Mouse (Mus musculus) frontal cortex, adult (tissue): ENCODE results near the gene Lrrfip1.
A peak's percentile ranks its signal among the peaks of the same experiment; 100 is the strongest.

Experiments used
- ATAC-seq: cut with Nextera tagmentation; 2 replicates; pipeline ENCODE4 v1.9.2; 2017; ENCODE audit warnings: mild to moderate bottlenecking, moderate library complexity, mixed read lengths; ENCODE audit not compliant: low TSS enrichment

The Lrrfip1 gene

GRCm38 (mm10) chr1:91086325-91086724, 87.8 kb downstream of the Lrrfip1 start:
- peak; percentile 76 for ATAC-seq

DNA sequence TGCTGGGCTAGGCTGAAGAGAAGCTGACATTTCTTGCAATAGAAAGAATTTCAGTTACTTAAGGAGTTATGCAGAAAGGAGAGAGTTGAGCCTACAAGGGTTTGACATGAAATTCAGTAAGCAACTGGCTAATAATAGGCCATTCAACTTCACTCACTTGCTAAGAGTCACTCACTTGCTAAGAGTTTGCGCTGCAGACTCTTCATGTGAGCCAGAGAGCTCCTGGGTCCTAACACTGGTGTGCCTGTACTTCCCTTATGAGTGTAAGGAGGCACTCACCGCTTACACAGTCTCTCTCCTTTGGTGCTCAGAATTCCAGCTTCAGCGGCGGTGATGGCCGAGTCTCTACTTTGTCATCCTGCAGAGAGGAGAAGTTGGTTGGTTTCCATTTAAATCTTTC, 88.2 kb downstream of the Lrrfip1 start:
- no peak for ATAC-seq

DNA sequence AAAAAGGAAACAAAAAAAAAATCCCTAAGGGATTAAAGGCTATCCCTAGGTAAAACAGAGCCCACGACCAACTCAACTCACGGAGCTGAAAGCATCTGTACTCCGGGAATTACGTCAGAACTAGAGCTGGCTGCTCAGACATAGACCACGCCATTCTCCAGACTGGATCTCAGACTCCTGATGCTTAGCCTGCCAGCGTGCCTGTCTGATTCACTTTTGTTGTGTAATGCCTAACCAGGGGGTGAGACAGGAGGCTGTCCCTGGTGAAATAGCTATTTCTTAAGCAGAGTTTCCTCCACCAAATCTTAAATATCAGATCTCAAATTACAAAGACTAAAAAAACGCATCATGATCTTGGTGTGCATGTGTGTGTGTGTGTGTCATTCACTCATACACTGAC, 89.5 kb downstream of the Lrrfip1 start:
- ATAC-seq, result peak; percentile 75

GRCm38 (mm10) chr1:91088941-91089340, 90.4 kb downstream of the Lrrfip1 start:
- no peak for ATAC-seq

GRCm38 (mm10) chr1:91090456-91090855, 91.9 kb downstream of the Lrrfip1 start:
- no peak for ATAC-seq

DNA sequence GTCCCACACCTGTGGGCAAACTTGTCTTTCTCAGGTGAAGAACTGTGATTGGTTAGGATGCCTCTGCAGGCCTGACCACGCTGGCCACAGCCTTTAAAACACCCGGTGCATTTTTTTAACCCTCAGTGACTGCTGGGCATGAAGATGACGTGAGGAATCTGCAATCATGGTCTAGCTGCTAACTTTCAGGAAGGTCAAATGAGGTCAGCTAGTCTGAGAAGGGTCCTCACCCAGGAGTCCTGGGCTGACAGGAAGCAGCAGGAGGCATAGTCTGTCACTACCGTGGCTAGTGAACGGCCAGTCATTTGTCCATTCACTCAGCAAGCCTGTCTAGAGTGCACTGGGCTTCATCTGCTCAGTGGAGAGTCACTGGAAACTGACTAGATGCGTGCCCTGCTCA, 93.9 kb downstream of the Lrrfip1 start:
- no peak for ATAC-seq

GRCm38 (mm10) chr1:91093296-91093695, 94.8 kb downstream of the Lrrfip1 start:
- ATAC-seq, result no peak

DNA sequence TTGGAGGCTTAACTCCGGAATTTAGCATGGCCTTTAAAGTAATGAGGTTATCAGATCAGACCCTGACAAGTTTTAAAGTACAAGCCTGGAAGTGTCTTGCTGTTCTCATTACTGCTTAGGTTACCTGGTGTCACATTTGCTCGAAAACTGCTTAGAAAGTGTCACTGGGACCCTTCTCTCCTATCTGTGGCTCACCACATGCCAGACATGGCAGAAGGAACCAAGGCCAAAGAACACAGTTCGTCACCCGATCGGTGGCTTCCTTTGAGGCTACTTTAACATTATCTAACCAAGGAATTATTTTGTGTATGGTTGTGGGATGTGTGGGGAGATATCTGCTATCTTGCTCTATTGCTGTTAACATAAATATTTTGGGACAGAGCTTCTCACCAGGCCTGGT, 95.5 kb downstream of the Lrrfip1 start:
- no peak; the same call in 1 of the 2 replicates for ATAC-seq

GRCm38 (mm10) chr1:91095258-91095657, 96.7 kb downstream of the Lrrfip1 start:
- no peak for ATAC-seq

DNA sequence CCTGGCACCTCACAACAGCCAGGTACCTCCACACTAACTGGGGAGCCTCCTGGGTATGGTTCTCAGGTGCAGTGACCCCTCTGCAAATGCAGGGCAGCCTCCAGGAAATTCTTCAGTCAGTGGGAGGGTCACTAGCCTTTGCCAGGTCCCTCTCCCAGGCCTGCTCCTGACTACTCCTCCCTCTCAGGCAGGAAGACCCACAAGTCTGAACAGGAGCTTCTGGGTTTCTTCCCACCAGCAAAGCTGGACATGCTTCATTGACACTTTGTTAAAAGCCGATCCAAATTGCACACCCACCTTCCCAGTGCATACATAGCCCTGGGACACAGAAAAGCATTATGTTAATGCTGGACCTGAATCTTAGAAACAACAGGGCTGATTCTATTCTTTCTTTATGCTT, 97.3 kb downstream of the Lrrfip1 start:
- no peak for ATAC-seq

GRCm38 (mm10) chr1:91096490-91096889, 98.0 kb downstream of the Lrrfip1 start:
- ATAC-seq, result no peak

DNA sequence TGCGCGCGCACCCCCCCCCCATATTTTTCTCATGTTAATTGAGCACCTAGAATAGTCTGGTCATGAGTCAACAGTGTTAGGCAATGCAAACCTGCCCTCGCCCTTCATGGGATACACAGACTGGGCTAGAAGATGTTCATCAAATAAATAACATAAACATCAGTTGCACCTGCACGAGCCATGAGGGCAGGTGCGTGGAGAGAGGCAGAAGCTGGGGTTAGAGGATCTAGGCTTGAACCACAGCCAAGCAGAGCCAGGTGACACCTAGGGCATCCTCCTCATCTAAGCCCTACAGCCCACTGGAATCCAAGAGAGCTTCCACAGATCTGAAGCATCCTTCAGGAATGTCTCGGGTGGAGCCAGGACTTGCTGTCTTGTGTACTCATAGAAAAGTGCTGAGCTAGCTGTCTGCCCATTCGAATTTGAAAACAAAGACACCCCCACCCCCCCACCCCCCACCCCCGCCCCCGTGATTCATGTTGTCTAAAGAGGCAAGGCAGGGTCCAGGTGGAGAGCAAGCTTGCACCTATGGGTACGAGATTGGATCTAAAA, 98.8 kb downstream of the Lrrfip1 start:
- no peak for ATAC-seq

DNA sequence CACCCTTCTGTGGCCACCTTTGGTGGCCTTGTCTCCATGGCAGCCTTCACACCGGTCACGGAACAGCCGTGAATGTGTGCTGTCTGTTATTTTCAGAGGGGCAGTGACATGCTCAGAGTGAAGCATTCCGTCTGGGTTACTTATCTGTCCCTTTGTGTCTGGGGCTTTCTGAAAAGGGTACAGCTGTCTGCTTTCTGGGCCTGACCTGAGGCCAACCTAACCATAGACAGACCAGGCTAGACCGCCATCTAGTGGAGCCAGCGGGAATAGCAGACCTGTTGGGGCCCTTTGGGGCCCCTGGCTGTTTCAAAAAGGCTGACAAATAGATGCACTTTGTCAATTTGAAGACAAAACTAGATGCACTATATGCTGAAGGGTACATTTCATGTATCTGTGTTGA, 100.3 kb downstream of the Lrrfip1 start:
- ATAC-seq, result peak; percentile 52; the same call in 1 of the 2 replicates

- no peak for ATAC-seq
Observed at GRCm38 (mm10) chr1:91101709-91102440, 103.3 kb downstream of the Lrrfip1 start.

DNA sequence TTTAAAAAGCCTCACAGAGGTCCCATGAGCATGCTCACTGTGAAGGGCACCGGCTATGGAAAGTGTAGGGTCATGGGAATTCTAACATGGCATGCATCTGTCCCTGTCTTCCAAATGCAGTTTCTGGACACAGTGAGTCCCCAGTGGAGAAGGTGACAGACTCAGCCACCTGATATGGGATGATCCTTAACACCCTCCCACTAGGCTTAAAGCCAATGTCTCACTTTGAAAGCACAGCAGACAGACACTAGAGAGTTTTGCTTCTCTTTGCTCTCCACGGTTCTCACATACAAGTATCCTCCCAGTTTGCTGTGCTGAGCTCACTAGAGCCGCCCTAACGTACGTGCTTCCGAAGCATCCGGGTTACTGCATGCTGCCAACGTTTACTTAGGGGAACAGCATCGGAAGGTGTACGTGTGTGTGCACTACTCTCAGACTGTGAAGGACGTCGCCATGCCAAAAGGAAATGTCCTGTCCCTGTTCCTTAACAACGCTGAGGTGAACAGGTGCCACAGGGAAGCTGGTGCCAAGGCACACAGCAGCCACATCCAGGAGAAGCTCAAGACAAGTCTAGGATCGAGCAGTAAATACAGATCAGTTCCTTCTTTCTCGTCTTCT, 104.9 kb downstream of the Lrrfip1 start:
- no peak for ATAC-seq

DNA sequence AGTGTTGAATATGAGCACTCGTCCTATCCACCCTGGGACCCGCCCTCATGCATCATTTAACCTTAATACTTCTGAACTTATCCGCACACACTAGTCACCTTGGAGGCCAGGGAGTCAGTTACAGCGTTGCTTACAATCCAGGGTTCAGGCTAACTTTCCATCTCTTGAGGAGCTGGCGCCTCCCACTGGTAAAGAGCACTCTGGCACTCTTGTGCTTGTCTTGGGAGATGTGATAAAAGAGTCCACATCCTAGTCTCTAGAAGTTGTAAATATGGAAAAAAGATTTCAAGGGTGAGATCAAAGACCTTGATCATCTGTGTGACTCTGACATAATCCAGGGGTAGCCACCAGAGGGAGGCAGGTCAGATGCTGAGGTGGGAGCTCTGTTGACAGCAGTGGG, 109.0 kb downstream of the Lrrfip1 start:
- no peak for ATAC-seq

DNA sequence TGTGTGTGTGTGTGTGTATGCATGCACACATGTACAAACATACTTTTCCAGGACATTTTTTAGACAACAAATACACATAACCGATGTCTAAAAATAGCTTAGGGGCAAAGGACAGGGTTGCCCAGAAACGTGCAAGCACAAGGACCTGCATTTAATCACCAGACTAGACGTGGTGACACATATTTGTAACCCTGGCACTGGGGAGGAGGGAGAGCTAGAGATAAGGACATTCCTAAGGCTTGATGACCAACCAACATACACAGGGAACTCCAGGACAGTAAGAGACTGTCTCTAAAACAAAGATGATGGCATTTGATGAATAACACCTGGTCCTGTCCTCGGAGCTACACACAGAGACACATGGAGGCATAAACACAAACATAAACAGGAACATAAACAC, 110.8 kb downstream of the Lrrfip1 start:
- ATAC-seq, result no peak

GRCm38 (mm10) chr1:91112171-91112570, 113.6 kb downstream of the Lrrfip1 start:
- ATAC-seq, result no peak

DNA sequence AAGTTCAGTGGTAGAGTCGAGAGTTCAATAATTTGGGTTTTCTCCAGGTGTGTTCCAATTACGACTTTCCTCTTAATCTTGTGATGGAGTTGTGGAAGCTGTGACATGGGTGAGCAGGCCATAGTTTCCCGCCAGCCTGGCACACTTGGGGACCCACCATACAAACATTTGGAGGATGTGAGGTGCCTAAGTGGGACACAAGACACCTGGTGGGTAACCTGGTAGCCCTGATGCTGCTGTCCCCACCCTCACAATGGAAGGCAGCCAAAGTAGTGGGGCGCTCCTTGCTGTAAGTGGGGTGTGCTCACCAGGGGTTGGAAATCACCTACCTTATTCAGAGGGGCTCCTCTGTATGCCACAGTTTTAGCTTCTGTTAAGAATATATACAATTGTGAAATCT, 114.1 kb downstream of the Lrrfip1 start:
- ATAC-seq, result no peak

- no peak for ATAC-seq
Observed at GRCm38 (mm10) chr1:91122121-91122520, 123.6 kb downstream of the Lrrfip1 start.

GRCm38 (mm10) chr1:91123004-91123403, 124.5 kb downstream of the Lrrfip1 start:
- ATAC-seq, result no peak

DNA sequence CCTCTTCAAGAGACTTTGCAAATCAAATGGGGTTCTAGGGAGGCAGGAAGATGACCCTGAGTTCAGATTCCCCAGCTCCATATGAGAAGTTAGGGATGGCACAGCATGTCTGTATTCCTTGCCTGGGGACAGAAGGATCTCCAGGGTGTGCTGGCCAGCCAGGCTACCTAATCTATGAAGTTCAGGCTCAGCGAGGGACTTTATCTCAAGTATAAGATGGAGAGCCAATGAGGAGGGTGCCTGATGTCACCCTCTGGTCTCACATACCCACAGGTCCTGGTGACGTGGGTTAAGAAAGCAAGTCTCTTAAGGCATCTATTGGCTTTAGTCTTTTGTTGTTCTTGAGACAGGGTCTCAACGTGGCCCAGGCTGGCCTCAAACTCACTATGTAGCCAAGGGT, 124.9 kb downstream of the Lrrfip1 start:
- no peak for ATAC-seq

GRCm38 (mm10) chr1:91128849-91129248, 130.3 kb downstream of the Lrrfip1 start:
- no peak for ATAC-seq
